Mouse (Mus musculus) lung, adult 2 months (tissue): Measurements from ENCODE around the gene Vmn2r10.

Experiments used
- CTCF ChIP-seq: fragments of 200-500 bp; IDR thresholded peaks from 2 replicates; pipeline ENCODE4 v1.5.1; 2011; ENCODE audit warnings: mild to moderate bottlenecking, low read length, control low read depth; ENCODE audit not compliant: insufficient read depth
- POLR2A ChIP-seq: fragments of 200-500 bp; IDR thresholded peaks from 2 replicates; pipeline ENCODE4 v1.6.1; 2011; ENCODE audit warnings: low read depth, mild to moderate bottlenecking, control low read depth, low read length, borderline replicate concordance; ENCODE audit errors: extremely low read depth

- TF ChIP-seq CTCF (no peak), POLR2A (no peak)
Observed at GRCm38 (mm10) chr5:109032591-109032990, 26.3 kb upstream of the Vmn2r10 start.
